Mouse (Mus musculus) kidney, adult 2 months (tissue): ENCODE measurements around the gene Gm42372.

Source experiments
- CTCF ChIP-seq: fragments of 200-500 bp; conservative IDR thresholded peaks from 2 replicates; pipeline ENCODE4 v1.5.1; 2011; ENCODE audit warnings: low read depth, mild to moderate bottlenecking, control low read depth, low read length, moderate library complexity, mixed read lengths; ENCODE audit not compliant: insufficient read depth, insufficient read length
- POLR2A ChIP-seq: fragments of 200-500 bp; IDR thresholded peaks from one replicate; pipeline ENCODE4 v1.6.1; 2011; ENCODE audit warnings: low read depth, low read length, control low read depth

DNA sequence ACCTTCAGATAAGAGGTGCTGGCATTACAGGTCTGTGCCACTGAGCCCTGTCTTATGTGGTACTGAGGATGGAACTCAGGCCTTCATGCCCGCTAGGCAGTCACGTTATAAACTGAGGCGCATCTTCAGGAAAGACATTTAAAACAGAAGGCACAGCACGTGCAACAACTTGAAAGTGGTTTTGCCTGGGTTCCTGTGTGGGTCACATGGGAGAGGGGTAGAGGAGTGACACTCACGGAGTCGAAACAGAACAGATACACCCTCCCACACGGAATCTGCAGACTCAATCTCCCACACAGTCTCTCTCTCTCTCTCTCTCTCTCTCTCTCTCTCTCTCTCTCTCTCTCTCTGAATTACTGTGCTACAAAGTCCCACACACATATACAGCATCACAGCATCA is 47.4 kb downstream of the Gm42372 start:
- no peak for TF ChIP-seq CTCF
- no peak for TF ChIP-seq POLR2A
